Mouse (Mus musculus) 3134 (cell line): ENCODE results near the gene Zbtb16.

Experiments
- DNase-seq: peaks from one replicate; pipeline ENCODE4 v3.0.0-alpha.2; 2011; ENCODE audit warnings: low spot score; ENCODE audit not compliant: insufficient read length; ENCODE audit errors: extremely low read depth

Zbtb16 gene

DNA sequence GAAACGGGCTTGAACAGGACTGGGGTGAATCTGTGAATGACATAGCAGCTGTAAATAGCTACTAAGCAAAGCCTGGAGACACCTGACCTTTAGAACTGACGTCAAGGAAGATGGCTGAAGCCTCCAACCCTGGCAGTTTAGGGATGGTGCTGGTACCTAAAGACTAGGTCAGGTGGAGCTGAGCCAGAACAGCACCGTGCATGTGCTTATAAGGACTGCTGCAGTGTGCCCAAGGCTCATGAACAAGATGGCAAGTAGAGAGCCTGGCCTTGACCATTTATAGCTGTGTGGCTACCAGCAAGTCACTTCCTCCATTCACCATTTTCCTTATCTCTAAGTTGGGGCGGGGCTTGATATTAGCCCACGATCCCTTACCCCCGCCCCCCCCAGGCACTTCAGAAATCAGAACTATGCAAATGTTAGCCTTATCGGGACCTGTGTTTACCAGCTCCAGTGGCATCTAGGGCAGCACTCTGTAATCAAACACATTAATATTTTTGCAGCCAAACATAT lies 9.6 kb downstream of the Zbtb16 start:
- no peak for DNase-seq

DNA sequence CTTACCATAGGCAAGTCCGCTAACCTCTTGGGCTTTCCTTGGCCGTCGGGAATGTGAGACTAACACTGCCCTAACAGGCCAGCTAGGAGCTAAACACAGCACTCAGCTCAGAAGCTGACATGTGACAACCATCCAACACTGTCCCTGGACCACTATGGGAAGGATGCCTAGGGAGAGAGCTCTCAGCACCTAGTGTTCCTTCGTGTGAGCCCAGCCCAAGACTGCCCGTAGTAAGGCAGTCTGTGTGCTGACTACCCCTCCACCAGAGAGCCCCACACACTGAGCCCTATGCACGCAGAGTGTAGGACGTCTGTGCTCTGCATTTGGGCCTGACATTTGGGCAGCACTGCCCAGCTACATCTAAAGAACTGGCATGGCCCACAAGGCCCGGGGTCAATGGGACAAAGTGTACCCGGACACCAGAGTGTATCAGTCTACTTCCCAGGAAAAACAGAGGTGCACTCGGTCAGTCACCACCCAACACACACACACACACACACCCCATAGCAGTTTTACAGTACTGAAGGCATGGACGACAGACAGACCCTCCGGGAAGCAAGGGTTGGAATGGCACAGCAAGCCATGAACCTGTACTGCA lies 11.4 kb downstream of the Zbtb16 start:
- no peak for DNase-seq

DNA sequence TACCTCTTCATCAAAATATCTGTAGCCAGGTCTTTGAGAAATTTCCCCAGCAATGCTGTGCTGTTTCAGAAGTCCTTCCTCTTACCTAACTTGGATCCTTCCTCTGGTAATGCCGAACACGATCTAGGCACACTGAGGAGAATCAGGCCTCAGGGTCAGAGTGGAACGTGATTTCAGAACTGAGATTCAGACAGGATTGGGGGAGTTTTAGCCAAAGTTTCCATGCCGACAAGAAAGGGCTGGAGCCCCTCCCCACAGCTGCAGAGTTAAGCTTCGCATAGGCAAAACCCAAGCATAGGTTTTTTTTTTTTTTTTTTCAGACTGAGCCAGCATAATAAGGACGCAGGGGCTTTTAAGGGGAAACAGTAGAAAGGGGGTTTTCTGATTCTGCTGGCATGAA lies 12.2 kb downstream of the Zbtb16 start:
- no peak for DNase-seq

DNA sequence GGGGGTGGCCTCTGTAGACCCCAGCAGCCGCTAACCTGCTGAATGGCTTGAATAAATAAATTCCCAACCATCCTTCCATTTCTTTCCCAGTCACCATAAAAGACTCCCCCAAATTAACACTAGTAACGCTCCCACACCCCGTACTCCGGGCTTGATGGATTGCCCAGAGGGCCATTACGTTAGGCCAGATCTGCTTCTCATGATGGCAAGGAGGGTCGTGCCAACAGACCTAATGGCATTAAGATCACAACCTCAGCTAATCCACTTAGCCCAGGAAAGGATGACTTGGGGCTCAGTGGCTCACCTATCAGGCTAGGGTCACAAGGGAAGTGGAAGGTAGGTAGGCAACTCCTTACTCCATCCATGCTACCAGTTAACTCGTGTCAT lies 12.7 kb downstream of the Zbtb16 start:
- no peak for DNase-seq

DNA sequence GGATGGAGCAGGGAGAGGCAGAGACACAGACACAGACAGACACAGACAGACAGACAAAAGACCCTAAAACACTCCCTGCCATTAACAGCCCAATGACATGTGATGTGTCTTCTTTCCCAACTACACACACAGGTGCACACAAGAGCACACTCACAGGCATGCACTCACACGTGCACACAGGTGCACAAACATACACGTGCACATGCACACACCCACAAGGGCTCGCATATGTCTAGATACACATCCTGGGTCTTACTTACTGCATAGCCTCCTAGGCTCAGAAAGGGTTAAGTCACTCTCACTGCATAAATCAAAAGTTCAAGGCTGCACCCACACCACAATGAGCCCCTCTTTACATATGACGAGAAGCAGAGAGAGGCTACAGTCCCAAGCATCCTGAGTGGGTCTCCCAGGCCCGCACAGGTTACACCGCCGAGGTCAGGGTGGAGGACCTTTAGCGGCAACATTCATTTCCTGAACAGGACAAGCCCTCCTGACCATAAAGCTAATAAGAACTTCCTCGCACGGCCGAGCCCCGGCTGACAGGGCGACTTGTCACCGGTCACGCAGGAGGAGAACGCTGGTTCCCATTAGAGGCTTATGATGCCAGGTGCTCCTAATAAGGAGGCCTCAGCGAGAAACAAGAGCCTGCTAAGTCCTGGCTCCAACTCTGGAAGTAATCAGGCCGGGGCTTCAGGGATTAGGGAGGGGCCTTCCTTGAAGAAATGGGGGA lies 13.3 kb downstream of the Zbtb16 start:
- DNase-seq: no peak

DNA sequence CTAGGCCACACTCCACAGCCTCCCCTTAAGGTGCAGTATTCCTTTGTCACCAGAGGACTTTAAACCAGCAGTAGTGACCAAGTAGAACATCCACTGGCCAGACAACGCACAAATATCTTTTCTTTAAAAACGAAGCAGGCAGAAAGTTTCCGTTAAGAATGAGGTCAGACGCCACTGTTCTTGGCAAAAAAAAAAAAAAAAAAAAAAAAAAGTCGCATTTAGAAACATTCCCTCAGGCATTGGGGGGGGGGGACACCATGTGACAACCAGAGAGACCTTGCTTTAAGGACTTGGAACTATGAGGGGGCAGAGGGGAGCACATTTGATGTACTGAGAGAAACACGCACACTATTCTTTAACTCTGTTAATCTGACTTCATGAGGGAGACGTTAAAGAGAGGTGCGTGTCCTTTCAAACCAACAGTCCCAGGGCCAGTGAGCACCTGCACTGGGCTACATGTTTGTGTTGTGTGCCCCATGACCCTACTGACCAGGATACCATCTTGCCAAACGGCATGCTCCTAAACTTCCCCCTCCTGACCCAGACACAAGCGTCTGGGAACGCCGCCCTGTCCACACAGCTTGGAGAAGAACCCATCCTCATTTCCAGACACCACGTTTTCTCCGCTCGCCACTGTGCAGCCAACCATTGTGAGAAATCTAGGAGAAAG lies 14.0 kb downstream of the Zbtb16 start:
- no peak for DNase-seq

DNA sequence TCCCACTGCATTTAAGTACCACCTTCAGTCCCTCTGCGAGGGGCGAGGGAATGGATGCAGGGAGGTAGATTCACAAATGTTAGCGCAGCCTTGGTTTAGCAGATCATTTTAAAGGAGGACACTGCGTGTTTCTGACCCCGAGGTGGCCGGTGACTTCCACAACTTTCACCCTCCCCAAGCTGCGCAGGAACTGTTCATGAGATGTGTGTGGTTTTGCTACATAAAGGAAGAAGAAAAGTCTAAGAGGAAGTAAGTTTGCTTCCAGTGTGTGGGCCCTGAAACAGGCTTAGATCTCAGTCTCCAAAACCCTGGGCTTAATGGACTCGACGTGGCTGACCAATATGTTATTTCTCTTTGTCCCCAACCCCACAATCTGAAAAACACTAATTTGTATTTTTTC lies 14.6 kb downstream of the Zbtb16 start:
- DNase-seq: no peak

DNA sequence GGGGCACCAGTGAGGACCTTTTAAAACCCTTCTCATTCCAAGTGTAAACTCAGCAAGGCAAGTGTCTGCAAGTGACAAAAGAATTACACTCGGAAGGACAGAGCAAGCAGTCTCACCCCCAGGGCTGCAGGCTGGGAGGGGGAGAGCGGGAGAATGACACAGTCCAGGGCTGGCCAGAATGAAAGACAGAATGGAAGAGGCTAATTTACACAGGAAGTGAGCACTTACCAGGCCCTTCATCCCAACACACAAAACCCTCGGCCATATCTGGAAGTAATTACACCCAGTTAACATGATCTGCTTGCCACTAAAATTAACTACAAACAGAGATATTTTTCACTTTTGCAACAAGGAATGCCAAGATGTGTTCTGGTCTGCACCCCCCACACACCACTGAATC lies 15.2 kb downstream of the Zbtb16 start:
- no peak for DNase-seq

DNA sequence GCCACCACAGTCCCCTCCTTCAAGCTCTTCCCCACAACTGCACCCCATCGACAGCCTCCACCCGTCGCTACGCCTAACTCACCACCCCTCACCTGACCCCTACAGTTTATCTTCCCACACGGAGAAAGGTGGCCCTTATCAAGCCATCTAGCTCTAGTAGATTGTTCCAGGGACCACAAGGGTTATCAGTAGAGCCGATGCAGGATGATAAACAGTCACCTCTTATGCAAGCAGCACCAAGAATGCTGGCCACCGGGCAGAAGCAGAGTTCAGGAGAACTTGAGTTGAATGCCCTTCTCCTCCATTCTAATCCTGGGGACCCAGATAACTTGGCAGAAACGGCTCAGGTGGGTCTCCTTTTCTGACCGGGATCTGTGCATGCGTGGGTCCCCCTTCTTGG lies 16.3 kb downstream of the Zbtb16 start:
- no peak for DNase-seq

DNA sequence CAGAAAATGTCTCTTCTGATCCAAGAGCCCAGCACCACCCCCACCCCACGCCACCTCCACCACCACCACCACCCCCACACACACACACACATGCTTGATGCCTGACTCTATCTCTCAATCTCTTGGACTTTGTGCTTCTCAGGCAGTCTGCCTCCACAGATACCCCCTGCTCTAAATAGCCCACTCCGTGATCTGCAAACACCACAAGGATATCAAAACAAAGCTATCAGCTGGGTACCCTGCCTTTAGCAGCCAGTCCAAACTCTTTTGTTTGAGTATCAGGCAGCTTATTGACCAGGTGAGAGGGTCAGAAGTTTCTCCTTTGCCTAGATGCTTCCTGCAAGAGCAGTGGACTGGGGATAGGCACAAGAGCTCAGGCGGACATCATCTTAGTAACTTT lies 16.9 kb downstream of the Zbtb16 start:
- DNase-seq: no peak

DNA sequence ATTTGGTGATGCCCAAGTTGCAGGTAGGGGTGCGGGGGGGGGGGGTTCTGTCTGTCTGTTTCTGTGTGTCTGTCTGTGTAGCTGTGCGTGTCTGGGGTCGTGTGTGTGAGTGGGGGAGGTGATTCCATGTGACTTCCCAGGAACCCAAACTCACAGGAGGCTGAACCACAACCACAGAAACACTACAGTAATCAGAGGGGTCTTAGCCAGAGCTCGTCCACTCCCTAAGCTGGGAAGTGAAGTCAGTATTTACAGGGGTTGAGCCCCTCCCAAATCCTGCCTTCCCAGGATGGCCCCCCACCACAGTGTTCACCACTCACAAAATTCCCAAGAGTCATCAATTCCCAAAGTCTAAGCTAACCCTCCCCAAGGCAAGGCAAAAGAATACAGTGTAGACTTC lies 18.1 kb downstream of the Zbtb16 start:
- no peak for DNase-seq

DNA sequence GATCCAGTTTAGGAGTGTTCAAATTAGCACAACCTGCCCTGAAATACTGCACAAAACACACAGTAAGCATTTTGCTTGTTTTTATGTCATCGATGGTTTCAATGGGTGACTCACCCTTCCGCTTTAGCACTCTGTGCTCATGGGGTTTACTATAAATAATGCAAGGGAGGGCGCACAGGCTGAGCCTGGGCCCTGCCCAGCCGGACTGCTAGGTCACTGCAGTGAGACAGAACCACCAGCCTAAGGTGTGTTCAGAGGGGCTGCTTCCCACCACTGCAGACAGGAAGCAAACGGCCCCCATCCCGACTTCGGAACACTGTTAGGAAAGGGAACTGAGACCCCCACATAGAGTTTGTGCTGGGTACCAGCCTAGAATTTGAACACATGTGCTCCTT lies 18.6 kb downstream of the Zbtb16 start:
- DNase-seq: no peak

DNA sequence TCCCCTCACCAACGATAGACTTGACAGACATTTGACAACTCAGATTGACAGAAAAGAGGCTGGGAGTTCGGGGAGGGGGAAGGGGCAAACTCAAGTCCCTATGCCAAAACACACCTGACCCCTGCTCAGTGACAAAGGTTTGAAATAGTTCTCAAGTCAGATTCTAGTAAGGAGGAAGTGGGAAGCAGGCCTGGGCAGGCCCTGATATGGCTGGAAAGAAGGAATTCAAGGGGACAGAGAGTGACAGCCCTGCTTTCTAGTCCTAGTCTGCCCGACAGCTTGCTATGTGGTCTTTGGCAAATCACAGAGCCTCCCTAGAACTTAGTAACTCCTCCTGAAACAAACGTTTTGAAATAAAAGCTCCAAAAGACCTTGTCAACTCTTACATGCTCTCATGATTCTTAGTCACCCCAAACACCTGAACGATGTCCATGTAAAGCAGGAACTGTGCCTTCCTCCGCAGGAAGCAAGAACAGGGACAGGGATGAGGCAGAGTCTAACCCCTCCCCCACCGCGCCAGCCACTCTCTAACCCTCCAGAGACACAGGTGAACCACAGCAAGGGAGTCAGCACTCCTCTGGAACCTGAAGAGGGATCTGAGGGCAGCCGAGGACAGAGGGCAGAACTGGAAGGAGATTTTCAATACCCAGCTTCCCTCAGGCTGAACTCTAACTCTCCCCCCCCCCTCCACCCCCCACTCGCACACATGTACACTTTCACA lies 19.2 kb downstream of the Zbtb16 start:
- no peak for DNase-seq

DNA sequence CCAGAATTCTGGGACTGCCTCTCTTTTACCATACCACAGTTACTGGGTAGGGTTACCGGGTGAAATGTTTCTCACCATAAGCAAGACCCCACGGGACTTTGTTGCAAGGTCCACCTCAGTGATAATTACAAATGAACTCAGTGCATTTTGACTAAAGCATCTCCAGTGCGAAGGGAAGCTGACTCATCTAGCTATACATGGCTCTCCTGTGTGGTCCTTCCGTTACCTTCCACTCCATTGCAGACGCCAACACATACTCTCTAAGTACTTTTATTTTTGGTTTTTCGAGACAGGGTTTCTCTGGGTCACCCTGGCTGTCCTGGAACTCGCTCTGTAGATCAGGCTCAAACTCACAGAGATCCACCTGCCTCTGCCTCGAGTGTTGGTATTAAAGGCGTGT lies 19.9 kb downstream of the Zbtb16 start:
- no peak for DNase-seq

DNA sequence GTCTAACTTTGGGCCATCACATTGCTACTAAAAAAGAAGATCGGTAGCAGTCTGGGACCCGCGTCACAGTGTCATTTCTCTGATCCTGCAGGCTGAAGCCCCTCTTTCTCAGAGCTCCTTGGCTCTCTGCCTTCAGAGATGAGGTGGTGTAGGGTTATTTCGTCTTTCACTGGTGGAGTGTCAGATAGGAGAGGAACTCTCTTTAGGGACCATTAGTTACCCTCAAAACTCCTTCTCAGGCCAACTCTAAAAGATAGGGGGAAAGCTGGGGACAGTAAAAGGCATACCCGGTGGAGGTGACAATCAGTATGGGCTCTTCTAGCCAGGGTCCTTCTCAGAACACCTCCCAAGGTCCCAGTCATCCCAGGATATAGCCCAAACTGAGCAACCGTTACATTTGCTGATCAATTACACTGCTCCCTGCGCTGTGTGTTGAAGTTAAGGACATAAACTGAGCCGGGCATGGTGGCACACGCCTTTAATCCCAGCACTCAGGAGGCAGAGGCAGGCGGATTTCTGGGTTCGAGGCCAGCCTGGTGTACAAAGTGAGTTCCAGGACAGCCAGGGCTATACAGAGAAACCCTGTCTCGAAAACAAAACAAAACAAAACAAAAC lies 21.0 kb downstream of the Zbtb16 start:
- DNase-seq: no peak

DNA sequence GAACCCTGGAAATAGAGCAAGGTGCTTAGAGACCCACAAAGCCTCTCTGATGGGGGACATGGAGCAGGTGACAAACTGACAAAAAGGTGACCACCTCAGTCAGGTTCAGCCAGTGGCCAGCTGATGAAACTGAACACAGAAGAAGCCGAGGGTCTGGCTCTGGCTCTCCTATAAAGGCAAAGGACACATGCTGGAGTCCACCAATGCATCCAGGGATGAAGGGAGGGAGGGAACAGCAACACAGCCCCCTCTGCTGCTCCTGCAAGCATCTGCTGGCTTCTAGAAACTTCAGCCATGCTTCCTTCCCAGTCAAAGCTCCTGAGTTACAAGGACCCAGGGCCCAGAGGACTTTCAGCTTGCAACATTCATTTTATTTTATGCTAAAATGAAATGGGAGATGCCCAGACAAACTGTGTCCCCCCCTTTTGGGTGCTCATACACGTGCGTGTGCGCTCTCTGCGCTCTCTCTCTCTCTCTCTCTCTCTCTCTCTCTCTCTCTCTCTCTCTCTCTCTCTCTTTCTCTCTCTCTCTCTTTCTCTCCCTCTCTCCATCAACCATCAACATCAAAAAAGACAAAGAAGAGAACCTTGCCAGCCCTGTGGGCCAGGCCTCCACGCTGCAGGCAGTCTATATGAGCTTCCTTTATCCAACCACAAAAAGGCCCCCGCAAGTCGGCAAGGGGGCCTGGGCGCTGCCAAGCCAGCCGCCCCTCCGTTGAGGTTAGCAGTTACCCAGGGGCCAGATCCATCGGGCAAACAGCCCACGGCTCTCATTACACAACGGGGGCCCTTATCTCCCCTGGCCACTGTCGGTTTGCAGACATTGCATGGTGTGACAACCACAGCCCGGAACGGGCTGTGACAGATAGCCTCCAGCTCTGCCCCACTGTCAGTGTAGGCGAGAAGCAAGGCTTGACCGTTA lies 21.8 kb downstream of the Zbtb16 start:
- DNase-seq: no peak

DNA sequence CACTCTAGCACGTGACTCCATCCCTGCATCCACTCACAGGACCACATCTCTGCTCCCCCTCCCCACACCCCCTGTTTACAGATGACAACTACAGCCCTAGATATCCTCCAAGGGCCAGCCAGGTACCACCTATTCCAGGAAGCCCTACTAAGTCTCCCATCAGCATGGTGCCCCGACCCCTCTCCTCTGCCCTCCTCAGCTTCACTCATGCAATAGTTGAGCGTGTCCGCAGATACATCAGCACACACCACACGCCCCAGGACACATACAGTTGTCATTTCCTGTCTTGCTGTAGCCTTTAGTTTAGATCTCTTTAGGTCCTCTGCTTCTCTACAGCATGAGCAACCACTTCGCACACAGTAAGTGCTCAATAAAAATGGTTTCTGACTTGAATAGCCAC lies 23.7 kb downstream of the Zbtb16 start:
- no peak for DNase-seq

DNA sequence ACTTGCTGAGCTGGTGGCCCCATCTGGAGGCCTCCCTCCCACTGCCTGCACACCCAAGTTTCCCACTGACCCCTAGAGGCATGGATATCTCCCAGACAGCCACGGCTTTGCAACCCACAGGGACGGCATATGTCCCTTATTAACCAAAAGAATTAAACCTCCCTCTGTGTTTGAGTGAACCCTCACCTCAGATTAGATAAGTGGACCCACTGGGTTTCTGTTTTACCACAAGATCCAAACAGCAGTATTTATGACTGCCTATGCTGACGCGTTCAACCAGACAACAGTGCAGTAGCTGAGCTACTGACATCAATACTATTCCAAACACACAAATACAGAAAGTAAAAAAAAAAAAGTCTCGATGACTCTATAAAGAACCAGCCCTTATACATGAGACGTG lies 29.4 kb downstream of the Zbtb16 start:
- no peak for DNase-seq

DNA sequence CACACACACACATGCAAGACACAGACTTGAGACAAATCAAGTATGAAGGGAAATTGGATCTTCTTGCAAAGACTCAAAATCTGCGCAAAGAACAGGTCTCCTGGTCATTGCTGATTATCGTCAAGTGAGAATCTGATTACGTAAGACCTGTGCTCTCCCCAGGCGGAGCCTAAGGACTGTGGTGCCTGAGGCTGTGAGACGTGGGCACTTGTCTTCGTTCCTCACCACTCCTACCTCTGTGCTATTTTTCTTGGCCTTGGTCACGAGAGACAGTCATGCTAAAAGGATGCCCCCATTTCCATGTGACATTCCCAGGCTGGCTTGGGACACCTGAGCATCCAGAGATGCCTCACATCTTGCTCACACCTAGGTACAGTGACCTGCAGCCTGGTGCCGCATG lies 30.2 kb downstream of the Zbtb16 start:
- no peak for DNase-seq

DNA sequence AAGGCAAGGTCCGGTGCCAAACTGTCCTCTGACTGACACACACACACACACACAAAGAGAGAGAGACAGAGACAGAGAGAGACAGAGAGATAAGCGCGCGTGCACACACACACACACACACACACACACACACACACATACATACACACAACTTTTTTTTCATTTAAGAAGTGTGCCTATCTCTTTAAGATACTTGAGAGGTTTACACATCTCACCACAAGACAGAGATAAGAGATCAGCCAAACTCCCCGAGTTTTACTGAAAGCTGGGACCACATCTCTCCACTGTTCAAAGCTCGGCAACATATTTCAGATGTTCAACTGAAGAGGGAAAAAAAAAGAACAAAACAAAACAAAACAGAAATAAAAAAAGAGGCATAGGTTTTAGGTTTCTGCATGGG lies 31.5 kb downstream of the Zbtb16 start:
- DNase-seq: no peak
